Mouse (Mus musculus) embryonic facial prominence, embryonic 12.5 days (tissue): Measurements from ENCODE around the gene Sipa1l2. TPM values are rescaled to one million over a fixed set of nuclear protein-coding genes. Genes with fewer than 3 reads are reported as not detected.

ENCODE experiments used
- ATAC-seq: fragments of 200-750 bp; cut with Nextera tagmentation; 2 replicates; pipeline ENCODE4 v1.8.0; 2017; ENCODE audit not compliant: insufficient number of reproducible peaks, insufficient read depth, low FRiP score, low TSS enrichment
- H3K27ac ChIP-seq: fragments of 300-500 bp; sonication (generic); 2 replicates; pipeline ENCODE4 v1.5.1; 2016; ENCODE audit warnings: mild to moderate bottlenecking
- H3K27me3 ChIP-seq: fragments of 300-500 bp; sonication (generic); 2 replicates; pipeline ENCODE4 v1.6.1; 2016; ENCODE audit warnings: mild to moderate bottlenecking, moderate library complexity
- H3K36me3 ChIP-seq: fragments of 300-500 bp; sonication (generic); 2 replicates; pipeline ENCODE4 v1.6.1; 2016; ENCODE audit warnings: mild to moderate bottlenecking
- H3K4me1 ChIP-seq: fragments of 300-500 bp; sonication (generic); 2 replicates; pipeline ENCODE4 v1.6.1; 2016
- H3K4me2 ChIP-seq: fragments of 300-500 bp; sonication (generic); replicated peaks from 2 replicates; pipeline ENCODE4 v1.6.1; 2016; ENCODE audit warnings: mild to moderate bottlenecking, moderate library complexity
- H3K4me3 ChIP-seq: fragments of 300-500 bp; sonication (generic); 2 replicates; pipeline ENCODE4 v1.5.1; 2016; ENCODE audit warnings: mild to moderate bottlenecking
- H3K9ac ChIP-seq: fragments of 300-500 bp; sonication (generic); 2 replicates; pipeline ENCODE4 v1.6.1; 2016; ENCODE audit warnings: mild to moderate bottlenecking, moderate library complexity
- H3K9me3 ChIP-seq: fragments of 300-500 bp; sonication (generic); 2 replicates; pipeline ENCODE4 v1.6.1; 2016; ENCODE audit warnings: mild to moderate bottlenecking, moderate library complexity
- WGBS: fragments of 180-500 bp; shearing (Covaris S2); methylation state at CpG from one replicate; pipeline ENCODE4 v1.1.7; 2016; 5-methylcytosine and 5-hydroxymethylcytosine counted together
- polyA plus RNA-seq: library from polyadenylated mRNA; unstranded; fragments of >200 nt; fragmentation: Nextera tagmentation; extraction: Ambion mirVana; gene quantifications from 2 replicates; pipeline ENCODE4 v1.2.1, GENCODE M21; 2016

Gene Sipa1l2
- polyA plus RNA-seq, 1 experiment from 2014 or later = 24.2 TPM

DNA sequence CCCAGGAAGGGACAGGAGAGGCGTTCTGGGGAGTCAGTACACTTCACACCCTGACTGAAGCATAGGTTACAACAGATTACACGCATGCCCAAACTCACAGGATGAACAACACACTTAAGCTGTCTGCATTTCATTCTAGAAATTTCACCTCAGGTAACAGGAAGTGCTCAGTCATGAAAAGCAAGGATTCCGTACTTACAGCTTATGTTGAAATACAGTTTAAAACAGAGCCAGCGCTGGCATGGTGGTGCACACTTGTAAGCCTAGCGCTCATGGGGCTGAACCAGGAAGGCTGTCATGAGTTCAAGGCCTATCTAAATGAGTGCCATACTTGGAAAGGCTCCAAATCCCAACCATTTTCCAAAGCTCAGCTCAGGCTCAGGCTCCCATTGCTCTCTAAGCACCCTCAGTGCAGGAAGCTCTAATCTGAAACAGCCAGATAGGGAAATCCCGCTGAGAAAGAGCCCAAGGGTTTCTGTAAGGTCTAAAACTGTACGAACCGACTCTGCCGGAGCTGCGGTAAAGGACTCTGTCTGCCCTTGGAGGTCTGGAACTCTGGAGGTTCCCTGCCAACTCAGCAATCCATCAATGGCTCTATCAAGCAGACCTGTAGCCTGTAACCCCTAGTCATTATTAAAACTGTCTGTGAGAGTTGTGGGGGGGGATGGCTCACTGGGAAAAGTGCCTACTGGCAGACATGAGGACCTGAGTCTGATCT is 12.1 kb downstream of the Sipa1l2 start:
- Histone ChIP-seq H3K9me3 (no peaks in the 10 kb centered on the region), H3K4me3 (no peak overlapping the region), H3K9ac (no peak overlapping the region), H3K27ac (peak overlapping the region; percentile 81), H3K36me3 (0 out of 2 replicates have a peak, but pooled peaks cover 2% of the 10 kb centered on the region), H3K4me1 (peaks cover 48% of the 10 kb centered on the region), H3K27me3 (0 out of 2 replicates have a peak, but pooled peaks cover 3% of the 10 kb centered on the region), H3K4me2 (0 out of 2 replicates have a peak overlapping the region, but pooled peaks have one; percentile 5)
- ATAC-seq = no peak
- 68% methylated on average over 10 of the region's 10 CpGs for WGBS

- H3K36me3 ChIP-seq = 0 out of 2 replicates have a peak, but pooled peaks cover 2% of the 10 kb centered on the region
- H3K9ac ChIP-seq = no peak overlapping the region
- H3K4me2 ChIP-seq = no peak overlapping the region
- H3K4me1 ChIP-seq = peaks cover 47% of the 10 kb centered on the region
- H3K4me3 ChIP-seq = no peak overlapping the region
- no peak for ATAC-seq
- H3K9me3 ChIP-seq = no peaks in the 10 kb centered on the region
- WGBS = 80% methylated on average over 5 of the region's 5 CpGs
- H3K27me3 ChIP-seq = 0 out of 2 replicates have a peak, but pooled peaks cover 3% of the 10 kb centered on the region
- H3K27ac ChIP-seq = no peak overlapping the region
These were observed 12.9 kb downstream of the Sipa1l2 start for GRCm38 (mm10) chr8:125556706-125557105.

DNA sequence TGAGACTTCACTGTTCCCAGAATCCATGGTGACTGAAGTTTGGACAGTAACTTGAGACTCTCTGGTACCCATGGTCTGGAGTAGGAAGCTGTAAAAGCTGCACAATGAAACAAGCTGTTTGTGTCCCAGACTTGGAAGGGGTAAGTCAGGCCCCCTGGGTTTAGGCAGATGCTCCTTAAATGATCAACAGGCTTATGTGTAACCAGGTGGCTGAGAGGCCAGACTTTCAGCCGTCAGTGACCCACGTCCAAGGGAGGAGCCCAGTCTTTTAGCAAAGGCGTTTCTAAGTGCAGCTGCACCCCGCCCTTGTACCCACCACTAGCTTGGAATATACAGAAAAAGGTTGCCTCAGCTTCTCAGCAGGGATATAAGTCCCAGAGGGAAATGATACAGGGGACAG is 19.0 kb downstream of the Sipa1l2 start:
- Histone ChIP-seq H3K27me3 (0 out of 2 replicates have a peak, but pooled peaks cover 3% of the 10 kb centered on the region), H3K4me2 (no peak overlapping the region), H3K4me1 (peaks cover 21% of the 10 kb centered on the region), H3K36me3 (no peaks in the 10 kb centered on the region), H3K9me3 (no peaks in the 10 kb centered on the region), H3K27ac (no peak overlapping the region), H3K4me3 (no peak overlapping the region), H3K9ac (no peak overlapping the region)
- WGBS = 48% methylated on average over 4 of the region's 4 CpGs
- ATAC-seq = no peak

- 85% methylated on average over 3 of the region's 3 CpGs for WGBS
- Histone ChIP-seq H3K4me1 (peaks cover 32% of the 10 kb centered on the region), H3K27me3 (no peaks in the 10 kb centered on the region), H3K9me3 (no peaks in the 10 kb centered on the region), H3K4me2 (no peak overlapping the region), H3K27ac (no peak overlapping the region), H3K9ac (no peak overlapping the region), H3K36me3 (no peaks in the 10 kb centered on the region), H3K4me3 (no peak overlapping the region)
- ATAC-seq = no peak
These were observed 22.3 kb downstream of the Sipa1l2 start for GRCm38 (mm10) chr8:125547296-125547695.

DNA sequence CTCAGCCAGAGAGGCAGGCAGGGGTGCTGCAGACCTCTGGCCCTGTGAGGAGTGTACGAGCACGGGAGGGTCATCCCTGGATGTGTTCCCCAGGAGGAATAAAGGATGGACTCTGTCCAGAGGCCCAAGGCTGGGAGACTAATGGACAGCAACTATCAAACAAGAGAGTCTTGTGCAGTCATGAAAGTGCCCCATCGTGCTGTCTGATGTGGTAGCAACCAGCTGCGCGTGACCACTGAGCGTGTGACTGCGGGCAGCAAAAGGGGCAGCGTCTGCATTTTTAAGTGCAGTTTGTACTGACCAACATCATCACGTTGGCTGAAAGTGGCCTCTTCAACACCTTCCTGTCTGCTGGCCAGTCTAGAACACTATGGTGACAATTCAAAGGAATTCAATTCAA is 23.7 kb downstream of the Sipa1l2 start:
- Histone ChIP-seq H3K27me3 (no peaks in the 10 kb centered on the region), H3K4me1 (peaks cover 27% of the 10 kb centered on the region), H3K36me3 (no peaks in the 10 kb centered on the region), H3K27ac (no peak overlapping the region), H3K9ac (no peak overlapping the region), H3K9me3 (no peaks in the 10 kb centered on the region), H3K4me3 (no peak overlapping the region), H3K4me2 (no peak overlapping the region)
- ATAC-seq = no peak
- 93% methylated on average over 9 of the region's 9 CpGs for WGBS

GRCm38 (mm10) chr8:125542893-125543613 is 26.6 kb downstream of the Sipa1l2 start:
- 0 out of 2 replicates have a peak overlapping the region, but pooled peaks have one; percentile 3 for H3K27ac ChIP-seq
- ATAC-seq = no peak; the same call in 1 of the 2 replicates
- peaks cover 27% of the 10 kb centered on the region for H3K4me1 ChIP-seq
- H3K9ac ChIP-seq = 0 out of 2 replicates have a peak overlapping the region, but pooled peaks have one; percentile 15
- no peak overlapping the region for H3K4me3 ChIP-seq
- H3K27me3 ChIP-seq = no peaks in the 10 kb centered on the region
- WGBS = 88% methylated on average over 11 of the region's 11 CpGs
- H3K36me3 ChIP-seq = no peaks in the 10 kb centered on the region
- H3K4me2 ChIP-seq = no peak overlapping the region
- no peaks in the 10 kb centered on the region for H3K9me3 ChIP-seq

- 63% methylated on average over 13 of the region's 13 CpGs for WGBS
- ATAC-seq = no peak
- Histone ChIP-seq H3K9ac (no peak overlapping the region), H3K4me1 (peaks cover 44% of the 10 kb centered on the region), H3K4me3 (no peak overlapping the region), H3K36me3 (peaks cover 15% of the 10 kb centered on the region), H3K9me3 (no peaks in the 10 kb centered on the region), H3K27me3 (no peaks in the 10 kb centered on the region; the same call in 1 of the 2 replicates), H3K27ac (no peak overlapping the region), H3K4me2 (no peak overlapping the region)
These were observed 30.3 kb downstream of the Sipa1l2 start for GRCm38 (mm10) chr8:125539056-125540013.

GRCm38 (mm10) chr8:125538265-125538664 is 31.3 kb downstream of the Sipa1l2 start:
- Histone ChIP-seq H3K4me2 (no peak overlapping the region), H3K9me3 (no peaks in the 10 kb centered on the region), H3K27ac (0 out of 2 replicates have a peak overlapping the region, but pooled peaks have one; percentile 23), H3K27me3 (no peaks in the 10 kb centered on the region; the same call in 1 of the 2 replicates), H3K4me3 (no peak overlapping the region), H3K9ac (no peak overlapping the region), H3K4me1 (peaks cover 40% of the 10 kb centered on the region), H3K36me3 (peaks cover 15% of the 10 kb centered on the region)
- WGBS = 58% methylated on average over 6 of the region's 6 CpGs
- no peak for ATAC-seq

DNA sequence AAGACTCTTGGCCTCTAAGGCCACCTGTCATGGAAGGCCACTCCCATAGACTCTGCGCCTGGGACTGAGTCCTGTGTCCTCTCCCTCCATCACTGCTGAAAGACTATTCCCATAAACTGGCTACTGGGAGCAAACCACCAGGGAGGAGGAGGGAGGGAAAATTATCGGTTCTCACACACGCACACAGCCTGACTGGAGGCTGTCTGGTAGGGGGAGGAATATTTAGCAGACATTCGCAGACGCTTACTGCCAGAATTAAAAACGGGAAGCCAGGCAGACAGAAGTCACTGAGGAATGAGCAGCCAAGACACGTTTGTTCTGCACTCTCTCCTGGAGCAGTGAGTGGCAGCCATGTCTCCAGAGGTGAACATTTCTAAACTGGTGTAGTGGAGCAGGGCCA is 35.9 kb downstream of the Sipa1l2 start:
- H3K4me3 ChIP-seq = no peak overlapping the region
- 52% methylated on average over 7 of the region's 7 CpGs for WGBS
- H3K4me1 ChIP-seq = peaks cover 63% of the 10 kb centered on the region
- H3K9me3 ChIP-seq = no peaks in the 10 kb centered on the region
- H3K36me3 ChIP-seq = peaks cover 15% of the 10 kb centered on the region
- H3K4me2 ChIP-seq = no peak overlapping the region
- H3K9ac ChIP-seq = no peak overlapping the region
- H3K27me3 ChIP-seq = no peaks in the 10 kb centered on the region; the same call in 1 of the 2 replicates
- H3K27ac ChIP-seq = no peak overlapping the region
- no peak for ATAC-seq

GRCm38 (mm10) chr8:125532953-125533352 is 36.7 kb downstream of the Sipa1l2 start:
- Histone ChIP-seq H3K36me3 (peaks cover 15% of the 10 kb centered on the region), H3K4me1 (peaks cover 63% of the 10 kb centered on the region), H3K27ac (no peak overlapping the region), H3K4me3 (no peak overlapping the region), H3K27me3 (no peaks in the 10 kb centered on the region; the same call in 1 of the 2 replicates), H3K9me3 (no peaks in the 10 kb centered on the region), H3K9ac (no peak overlapping the region), H3K4me2 (no peak overlapping the region)
- no peak for ATAC-seq
- 87% methylated on average over 8 of the region's 8 CpGs for WGBS

GRCm38 (mm10) chr8:125532177-125532576 is 37.4 kb downstream of the Sipa1l2 start:
- H3K4me3 ChIP-seq = no peak overlapping the region
- H3K4me2 ChIP-seq = no peak overlapping the region
- H3K9me3 ChIP-seq = no peaks in the 10 kb centered on the region
- no peak overlapping the region for H3K27ac ChIP-seq
- no peaks in the 10 kb centered on the region; the same call in 1 of the 2 replicates for H3K27me3 ChIP-seq
- peaks cover 66% of the 10 kb centered on the region for H3K4me1 ChIP-seq
- H3K9ac ChIP-seq = peak overlapping the region; percentile 3; the same call in 1 of the 2 replicates
- peaks cover 8% of the 10 kb centered on the region for H3K36me3 ChIP-seq
- WGBS = 40% methylated on average over 7 of the region's 7 CpGs
- ATAC-seq = no peak
